Mouse (Mus musculus) layer of hippocampus, postnatal 10 days (tissue): ENCODE measurements around the gene Trappc10. TPM values are rescaled to one million over a fixed set of nuclear protein-coding genes. Genes with fewer than 3 reads are reported as not detected.
A peak's percentile ranks its signal among the peaks of the same experiment; 100 is the strongest.

Experiments
- DNase-seq, 2 experiments: peaks; one replicate each; pipeline ENCODE4 v3.0.0; 2021; ENCODE audit warnings: low spot score in 2 of 2
- total RNA-seq, 2 experiments: library from RNA; stranded (reverse); gene quantifications; 2 replicates each; pipeline ENCODE4 v1.2.3; 2021

The Trappc10 gene
- total RNA-seq, 2 experiments from 2014 or later = 74.0 to 78.5 TPM

DNA sequence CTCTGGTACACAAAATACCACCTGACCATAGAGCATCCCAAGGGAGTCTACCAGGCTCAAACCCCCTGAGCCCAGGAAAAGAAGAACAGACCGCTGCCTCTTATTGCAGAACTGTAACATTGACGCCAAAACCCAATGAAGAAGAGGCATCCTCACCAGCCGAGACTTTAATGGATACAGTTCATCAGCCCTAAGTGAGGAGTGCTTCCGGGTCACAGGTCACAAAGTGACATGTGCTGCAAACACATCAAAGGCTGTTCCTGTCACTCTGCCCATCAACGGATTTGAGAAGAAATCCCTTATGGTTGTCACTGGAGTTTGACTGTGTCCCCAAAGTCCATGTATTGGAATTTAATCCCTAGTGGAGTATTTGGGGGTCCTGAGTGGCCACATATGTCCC, 14.8 kb upstream of the Trappc10 start:
- DNase-seq = no peak

DNA sequence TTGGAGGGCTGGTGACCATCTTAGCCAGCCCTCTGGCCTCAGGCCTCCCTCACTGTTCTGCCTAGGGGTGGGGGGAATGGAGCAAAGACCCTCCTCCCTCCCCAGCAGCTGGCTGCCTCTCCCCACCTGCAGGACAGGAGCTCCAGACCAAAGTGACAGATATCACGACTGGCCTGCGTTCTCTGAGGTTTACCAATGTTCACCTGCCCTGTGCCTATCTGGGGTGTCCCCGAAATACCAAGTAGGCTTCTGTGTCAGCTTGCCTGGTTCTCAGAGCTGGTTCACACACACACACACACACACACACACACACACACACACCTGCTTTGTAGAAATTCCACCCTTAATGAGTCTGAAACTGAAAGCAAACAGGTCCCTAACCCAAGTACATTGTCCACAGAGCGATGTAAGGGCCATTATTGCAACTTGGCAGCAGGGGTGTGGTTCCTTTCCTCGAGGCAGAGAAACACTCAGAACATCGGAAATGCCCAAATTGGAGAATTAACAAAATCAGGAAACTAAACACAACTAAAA, 13.8 kb upstream of the Trappc10 start:
- DNase-seq = no peak

DNA sequence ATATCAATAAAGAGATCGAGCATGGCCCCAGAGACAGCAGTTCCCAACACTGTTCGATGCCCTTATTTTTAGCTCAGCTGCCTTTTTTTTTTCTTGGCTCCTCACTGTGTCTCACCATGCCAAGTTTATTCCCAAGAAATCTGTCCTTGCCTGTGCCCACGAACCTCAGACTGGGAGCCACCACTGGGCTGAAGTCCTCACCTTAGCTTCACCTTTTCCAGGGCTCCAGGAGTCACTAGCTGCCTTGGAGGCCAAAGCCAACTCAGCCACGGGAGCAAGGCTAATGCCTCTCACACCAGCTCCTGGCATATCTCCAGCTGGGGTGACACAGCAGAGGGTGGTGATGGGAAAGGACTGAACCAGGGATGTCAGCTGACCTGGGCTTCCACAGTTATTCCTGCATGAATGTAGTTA, 11.2 kb upstream of the Trappc10 start:
- peak; percentile 25 to 35 for DNase-seq

DNA sequence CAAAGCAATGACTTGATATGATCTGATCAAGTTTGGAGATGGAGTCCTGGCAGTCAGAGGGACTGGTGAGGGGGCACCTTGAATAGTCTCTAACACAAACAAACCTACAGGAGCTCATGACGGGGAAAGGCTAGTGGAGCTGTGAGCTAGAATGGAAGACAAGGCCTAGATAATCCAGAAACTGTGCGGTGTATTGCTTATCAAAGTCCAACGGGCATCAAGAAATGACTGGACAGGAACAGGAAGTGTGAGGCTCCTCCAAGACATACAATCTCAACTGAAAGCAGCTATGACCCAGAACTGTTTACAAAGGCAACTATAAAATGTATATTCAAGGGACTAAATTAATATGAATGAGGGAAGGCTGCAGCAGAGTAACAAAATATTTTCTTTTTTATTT, 2.8 kb upstream of the Trappc10 start:
- no peak for DNase-seq

DNA sequence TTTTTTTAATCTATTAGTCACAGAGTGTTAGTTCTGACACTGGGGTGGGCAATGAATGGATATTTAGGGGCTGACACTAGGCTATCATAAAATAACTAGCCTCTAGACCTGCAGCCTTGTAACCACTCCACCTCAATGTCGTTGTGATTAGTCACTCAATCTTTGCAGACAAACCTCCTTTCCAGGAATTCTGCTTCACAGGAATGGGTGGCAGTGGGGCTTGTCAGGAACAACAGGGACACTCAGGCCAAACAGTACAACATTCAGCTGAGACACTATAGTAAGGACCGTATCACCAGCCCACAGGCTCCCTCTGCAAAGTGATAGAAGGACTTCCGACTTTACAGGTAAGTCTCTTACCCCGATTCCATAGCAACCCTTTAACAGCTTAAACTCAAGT, 2.3 kb upstream of the Trappc10 start:
- no peak for DNase-seq

DNA sequence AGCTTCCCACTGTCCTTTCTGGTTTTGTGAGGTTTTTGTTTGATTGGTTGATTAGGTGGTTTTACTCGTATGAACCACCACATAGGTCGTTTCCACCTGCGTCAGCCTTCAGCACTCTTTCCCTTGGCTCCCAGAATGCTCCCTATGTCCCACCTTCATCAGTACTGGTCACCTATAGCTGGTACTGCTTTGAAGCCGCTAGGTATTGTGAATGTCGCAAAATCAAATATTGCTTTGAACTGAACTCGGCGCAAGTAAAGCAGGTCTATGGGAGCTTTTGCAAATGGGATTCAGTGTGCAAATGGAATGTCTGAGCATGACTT, 745 bp upstream of the Trappc10 start:
- DNase-seq = no peak

DNA sequence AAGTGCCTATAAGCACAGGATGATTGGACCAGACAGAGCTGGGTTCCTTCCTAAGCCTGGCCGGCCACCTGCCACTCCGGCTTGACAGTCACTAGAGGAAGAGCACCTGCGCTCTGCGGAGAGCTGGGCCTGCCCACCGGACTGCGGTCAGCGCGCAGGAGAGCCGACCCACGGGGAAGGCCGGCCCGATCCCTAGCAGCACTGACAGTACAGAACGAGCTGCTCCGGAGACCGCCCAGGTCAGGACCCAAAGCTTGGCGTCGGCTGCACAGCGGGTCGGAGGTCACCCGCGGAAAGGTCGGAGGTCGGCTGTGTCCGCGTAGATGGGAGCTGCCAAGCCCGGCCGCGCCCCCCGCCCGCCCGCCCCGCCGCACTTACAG, 393 bp downstream of the Trappc10 start:
- peak in 1 of 2 experiments; percentile 46 for DNase-seq

DNA sequence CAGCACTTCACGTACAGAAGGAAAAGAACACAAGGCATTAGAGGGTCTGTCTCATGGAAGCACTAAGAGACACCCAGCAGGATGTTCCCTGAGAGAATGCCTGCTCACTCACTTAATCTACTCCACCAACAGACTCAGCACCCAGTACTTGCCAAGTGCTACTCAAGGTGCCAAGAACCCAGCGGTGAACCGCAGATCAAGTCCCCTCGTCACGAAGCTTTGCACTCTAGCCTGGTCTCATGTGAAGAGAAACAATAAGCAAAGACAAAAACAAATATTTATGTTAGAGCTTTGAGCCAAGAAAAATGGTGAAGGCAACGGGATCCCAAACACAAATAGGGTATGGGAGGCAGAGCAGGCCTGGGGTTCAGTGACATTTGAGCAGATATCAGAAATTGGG, 5.5 kb downstream of the Trappc10 start:
- no peak for DNase-seq

DNA sequence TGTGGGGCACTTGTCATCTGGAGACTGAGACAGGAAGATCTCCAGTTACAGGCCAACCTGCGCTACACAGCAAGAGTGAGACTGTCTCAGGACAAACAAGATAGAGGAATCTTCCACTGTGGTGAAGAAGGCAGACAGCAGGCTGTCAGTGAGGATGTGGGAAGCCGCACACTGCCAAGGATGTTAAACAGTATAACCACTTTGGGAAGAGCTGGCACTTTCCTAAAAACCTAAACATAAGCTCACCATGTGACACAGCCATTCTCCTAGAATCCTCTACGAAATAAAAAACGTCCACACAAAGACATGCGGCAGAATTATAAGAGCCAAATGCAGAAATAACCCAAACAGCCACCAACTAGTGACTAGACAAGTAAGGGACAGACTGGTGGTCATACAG, 6.1 kb downstream of the Trappc10 start:
- no peak for DNase-seq

DNA sequence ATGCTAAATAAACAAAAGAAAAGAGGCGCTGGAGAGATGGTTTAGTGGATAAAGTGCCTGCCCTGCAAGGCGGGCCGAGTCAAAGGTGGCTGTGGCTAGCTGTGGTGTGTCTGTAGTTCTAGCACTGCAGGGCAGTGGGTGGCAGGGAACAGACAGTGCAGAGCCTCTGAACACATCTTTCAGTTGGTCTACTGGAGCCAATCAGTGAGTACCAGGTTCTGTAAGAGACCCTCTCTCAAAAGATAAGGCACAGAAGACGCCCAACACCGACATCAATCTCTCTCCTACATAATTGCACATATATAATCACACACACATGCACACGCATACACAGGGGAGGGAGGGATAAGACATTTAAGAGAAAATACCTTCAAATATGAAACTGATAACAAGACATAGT, 6.6 kb downstream of the Trappc10 start:
- DNase-seq = no peak

DNA sequence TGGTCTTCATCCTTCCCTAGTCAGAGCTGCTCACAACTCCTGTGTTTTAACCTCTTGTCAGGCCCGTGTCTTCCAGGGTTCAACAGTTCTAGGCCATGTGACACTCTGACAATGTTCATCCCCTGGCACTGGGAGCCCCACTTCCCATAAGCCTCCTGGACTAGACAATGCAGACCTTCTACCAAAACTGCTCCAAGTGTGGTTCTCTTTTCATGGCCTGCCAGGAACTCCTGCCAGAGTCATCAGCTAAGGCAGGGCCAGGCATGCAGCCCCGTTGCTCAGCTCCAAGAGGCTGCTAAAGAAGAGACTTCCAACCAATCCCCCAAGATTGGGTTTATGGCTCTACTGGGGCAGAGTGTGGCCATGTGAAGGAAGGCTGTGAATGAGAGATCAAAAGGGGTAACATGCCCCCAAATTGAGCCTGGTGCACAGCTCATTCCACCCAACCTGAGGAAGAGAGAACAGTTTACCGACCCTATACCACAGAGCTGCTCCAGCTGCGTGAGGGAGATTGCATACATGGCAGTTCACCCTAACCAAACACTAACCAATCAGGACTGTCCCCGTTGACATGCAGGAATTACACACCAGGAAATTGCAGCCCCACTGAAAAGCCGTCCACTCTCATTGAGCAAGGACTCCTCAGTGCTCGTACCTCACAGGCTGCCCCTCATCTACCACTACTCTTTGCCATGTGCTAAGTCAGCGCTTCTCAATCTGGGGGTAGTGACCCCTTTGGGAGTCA, 7.4 kb downstream of the Trappc10 start:
- peak in 1 of 2 experiments; percentile 30 for DNase-seq

DNA sequence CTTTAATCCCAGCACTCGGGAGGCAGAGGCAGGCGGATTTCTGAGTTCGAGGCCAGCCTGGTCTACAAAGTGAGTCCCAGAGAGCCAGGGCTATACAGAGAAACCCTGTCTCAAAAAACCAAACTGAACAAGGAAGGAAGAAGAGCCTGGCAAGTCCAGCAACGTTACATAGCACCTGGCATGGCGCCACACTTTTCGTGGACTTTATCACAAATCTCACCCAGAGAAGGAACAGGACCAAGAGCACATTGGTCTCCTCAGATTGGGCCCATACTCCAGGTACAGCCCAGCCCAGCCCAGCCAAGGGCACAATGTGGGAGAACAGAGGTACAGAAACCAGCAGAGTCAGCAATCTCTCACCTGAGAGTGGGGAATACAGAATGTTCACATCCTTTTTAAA, 10.7 kb downstream of the Trappc10 start:
- DNase-seq = no peak

DNA sequence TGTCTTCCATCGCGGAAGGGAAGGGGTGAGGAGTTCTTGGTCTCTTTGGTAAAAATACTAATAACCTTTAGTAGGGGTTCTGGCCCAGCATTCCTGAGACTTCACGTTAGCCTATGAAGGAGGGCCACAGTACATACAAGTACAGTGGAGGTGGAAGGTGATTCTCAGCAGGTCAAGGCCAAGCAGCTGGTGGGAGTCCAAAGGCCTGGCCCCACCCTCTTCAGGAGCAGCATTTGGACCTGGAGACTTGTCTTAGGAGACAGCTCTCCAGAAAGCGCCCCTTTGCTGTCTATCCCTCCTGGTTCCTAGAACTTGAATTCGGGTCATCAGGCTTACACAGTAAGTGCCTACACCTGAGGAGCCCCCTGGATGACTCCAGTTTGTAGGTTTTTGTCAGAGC, 11.3 kb downstream of the Trappc10 start:
- DNase-seq = no peak

DNA sequence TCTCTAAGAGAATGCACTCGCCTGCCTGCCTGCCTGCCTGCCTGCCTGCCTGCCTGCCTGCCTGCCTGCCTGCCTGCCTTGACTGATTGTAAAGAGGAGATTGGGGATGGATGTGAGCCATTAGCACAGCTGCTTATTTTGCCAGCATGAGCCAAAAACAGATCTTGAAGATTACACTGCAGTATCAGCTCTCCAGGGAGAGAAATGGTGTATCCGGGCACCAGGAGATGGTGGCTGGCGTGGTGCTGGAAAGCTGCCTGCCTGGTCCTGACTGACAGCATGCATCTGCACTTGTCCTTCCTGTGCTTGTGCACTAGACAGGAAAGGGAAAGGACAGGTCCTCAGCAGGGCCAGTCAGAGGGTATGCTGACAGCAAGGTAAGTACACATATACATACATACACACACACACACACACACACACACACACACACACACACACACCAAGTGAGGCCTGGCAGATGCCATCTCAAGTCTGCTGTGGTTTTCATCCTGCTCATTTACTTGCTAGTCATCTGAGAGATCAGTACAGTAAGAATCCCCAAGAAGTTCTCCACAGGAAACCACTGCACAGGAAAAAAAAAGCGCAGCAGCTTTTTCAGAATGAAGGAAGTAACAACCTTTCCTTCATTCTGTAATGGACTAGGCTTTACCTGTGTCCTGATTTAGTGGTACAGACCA, 12.0 kb downstream of the Trappc10 start:
- no peak for DNase-seq

DNA sequence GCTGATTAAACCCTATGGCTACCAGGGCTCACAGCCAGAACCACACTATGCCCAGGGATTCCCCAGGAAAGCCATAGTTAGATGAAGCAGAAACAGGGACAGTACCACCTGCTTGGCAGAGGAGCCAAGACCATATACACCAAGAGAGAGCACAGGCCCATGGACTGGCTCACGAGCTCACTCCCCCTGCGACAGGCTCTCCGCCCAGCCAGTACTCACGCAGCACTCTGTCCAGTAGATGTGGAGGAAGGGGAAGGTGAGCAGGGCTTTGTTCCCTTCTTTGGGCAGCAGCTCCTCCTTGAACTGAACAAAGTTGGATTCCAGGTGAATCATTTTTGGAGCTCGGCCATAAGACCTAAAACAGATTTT, 15.9 kb downstream of the Trappc10 start:
- DNase-seq = no peak

DNA sequence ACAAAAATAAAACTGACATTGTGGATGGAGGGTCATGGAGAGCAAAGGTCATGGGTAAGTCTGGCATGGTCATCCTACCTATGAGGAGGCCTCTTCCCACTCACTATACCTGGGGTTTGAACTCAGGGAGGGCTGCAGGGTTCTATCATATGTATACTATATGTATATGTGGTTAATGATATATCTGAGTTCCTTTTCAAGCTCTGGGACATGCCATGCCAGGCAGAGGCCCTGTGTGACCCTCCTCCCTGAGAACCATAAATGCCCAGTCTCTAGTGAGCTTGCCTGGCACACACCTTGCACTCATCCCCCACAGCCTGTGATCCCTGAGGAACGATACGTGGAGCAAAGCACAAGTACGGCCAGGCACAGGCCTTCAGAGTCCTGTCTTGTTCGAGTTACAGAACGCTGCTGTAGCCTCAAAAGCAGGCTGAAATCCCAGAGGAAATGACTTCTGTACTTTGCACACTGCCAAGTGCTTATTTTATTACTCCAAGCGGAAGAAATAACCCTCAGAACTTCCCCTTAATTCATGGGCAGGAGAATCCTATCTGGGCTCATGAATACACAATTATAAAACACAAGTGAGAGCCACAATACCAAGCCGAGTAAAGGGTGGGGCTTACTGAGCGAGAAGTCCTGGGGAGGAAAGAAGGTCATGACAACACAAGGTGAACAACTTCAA, 16.4 kb downstream of the Trappc10 start:
- DNase-seq = no peak

DNA sequence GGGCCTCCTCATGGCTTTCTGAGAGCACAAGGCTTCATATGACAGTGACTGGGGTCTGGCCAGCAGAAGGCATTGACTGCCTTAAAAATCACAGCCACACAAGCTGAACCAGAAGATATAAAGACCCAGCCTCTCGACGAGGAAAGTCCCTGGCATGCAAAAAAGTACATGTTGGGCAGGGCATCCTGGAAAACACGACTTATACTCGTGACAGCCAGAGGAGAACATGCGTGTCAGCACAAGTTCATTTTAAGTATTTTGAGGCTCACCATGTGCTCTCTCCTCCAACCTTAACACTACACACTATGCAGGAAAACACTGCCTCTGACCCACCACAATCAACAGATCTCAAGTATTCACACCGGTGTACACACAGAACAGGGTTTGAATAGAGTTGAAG, 20.3 kb downstream of the Trappc10 start:
- no peak for DNase-seq

DNA sequence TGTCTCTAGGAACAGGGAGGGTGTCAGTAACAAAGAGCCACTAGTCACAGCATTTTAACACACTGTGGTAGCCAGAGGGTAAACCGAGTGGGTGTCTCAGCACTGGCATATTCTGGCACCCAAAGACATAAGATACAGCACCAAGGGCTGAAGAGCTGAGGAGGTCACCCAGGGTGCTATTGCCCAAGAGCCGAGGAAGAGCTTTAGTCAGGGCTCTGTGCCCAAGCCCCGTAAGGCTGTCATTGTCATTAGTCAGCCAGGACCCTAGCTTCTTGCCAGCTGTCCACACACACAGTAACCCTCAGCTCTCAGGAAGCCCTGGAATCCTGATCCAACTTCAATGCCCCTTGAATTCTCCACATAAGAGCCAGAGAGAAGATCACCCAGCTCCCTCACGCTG, 21.5 kb downstream of the Trappc10 start:
- DNase-seq = no peak

DNA sequence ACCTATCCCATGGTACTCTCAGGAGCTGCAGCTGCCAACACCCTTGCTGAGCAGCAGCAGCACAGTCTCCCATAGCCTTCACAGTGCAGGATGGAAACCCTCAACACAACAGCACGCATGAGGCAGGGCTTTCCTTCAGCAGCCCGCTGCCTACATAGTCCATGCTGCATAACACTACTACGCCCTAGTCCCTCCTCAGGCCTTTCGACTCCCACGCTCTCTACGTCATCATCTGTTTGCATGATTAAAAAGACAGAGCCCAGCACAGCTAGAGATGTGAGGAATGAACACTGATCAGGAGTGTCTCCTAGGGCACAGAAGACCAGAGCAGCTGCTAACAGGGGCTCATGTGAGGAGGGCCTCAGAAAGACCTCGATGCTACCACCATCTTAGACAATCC, 23.1 kb downstream of the Trappc10 start:
- no peak for DNase-seq

DNA sequence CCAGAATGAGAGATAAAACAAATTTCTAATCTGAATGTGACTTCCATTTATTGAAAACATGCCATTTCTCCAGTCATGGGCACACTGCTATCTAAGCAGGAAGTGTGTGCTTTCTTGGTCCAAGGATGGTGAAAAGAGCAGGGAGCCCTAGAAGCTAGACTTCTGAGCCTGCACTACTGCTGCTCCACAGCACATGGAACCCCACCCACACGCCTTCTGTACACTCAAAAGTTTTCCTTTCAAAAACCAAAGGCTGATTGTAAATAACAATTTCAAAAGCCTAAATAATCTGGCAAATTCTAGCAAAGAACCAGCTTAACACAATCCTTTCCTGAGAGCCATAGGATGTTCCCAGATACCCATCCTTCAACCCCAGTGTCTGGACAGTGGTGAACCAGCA, 24.9 kb downstream of the Trappc10 start:
- no peak for DNase-seq

DNA sequence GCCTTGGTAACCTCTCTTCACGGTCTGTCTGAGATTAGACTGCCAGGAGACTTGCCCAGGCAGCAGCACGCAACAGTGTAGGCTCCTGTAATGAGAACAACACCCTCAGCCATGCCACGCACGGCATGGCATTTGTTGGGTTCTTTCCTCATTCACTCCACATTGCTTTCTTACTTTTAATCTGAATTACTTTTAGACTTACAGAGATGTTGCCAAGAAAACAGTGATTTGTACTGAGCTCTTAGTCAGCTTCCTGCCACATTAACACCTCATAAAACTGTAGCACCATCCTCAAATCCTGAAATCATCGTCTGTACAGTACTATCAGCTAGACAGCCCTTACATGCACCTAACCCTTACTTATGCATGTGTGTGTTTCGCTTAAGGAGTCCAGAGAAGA, 25.9 kb downstream of the Trappc10 start:
- DNase-seq = no peak

DNA sequence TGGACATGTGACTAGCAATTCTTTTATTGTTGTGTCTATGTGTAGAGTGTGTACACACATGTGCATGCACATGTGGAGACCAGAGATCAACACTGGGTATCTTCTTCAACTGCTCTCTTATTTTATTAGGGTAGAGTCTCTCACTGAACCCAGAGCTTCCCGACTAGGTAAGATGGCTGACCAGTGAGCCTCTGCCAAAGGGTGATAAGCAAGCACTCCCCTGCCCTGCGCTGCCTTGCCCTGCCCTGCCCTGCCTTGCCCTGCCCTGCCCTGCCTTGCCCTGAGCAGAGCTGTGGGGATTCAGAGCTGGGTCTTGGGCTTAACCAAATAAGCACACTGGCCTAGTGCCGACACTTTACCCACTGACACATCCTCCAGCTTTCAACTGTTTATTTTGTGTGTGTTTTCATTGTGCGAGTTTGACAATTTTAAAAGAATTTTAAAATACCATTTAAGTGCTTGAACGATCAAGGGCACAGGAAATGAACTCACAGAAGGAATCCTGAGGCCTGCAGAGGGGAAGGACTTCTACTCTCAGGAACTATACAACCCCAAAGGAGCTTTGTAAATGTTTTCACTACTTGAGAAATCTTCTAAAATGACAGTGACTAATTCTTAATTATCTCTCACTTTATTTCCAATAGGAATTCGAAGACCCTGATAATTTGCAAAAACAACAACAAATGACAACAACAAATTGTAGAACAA, 27.9 kb downstream of the Trappc10 start:
- no peak for DNase-seq
